Mouse (Mus musculus) mesoderm, embryonic 11.5 days (tissue): ENCODE data around the gene Glis1.

Source experiments
- DNase-seq: peaks from one replicate; pipeline ENCODE4 v3.0.0-alpha.2; 2012; ENCODE audit warnings: low read depth, low spot score

Gene Glis1

GRCm38 (mm10) chr4:107434356-107435237 lies at the start of gene Glis1:
Gene Glis1, plus strand, starts transcription at chr4:107434591.
- peak; percentile 77 for DNase-seq

GRCm38 (mm10) chr4:107387038-107387437 lies 47.4 kb upstream of the Glis1 start:
- no peak for DNase-seq

- no peak for DNase-seq
Observed at GRCm38 (mm10) chr4:107387465-107387864, 46.9 kb upstream of the Glis1 start.

- no peak for DNase-seq
Observed at GRCm38 (mm10) chr4:107388291-107388690, 46.1 kb upstream of the Glis1 start.

GRCm38 (mm10) chr4:107389345-107389744 lies 45.0 kb upstream of the Glis1 start:
- no peak for DNase-seq

- DNase-seq: no peak
Observed at GRCm38 (mm10) chr4:107393771-107394170, 40.6 kb upstream of the Glis1 start.

GRCm38 (mm10) chr4:107420202-107420601 lies 14.2 kb upstream of the Glis1 start:
- DNase-seq: no peak

GRCm38 (mm10) chr4:107421711-107422110 lies 12.7 kb upstream of the Glis1 start:
- DNase-seq: no peak

- DNase-seq: peak; percentile 61
Observed at GRCm38 (mm10) chr4:107422176-107422575, 12.2 kb upstream of the Glis1 start.

GRCm38 (mm10) chr4:107425616-107426015 lies 8.8 kb upstream of the Glis1 start:
- DNase-seq: no peak

- DNase-seq: no peak
Observed at GRCm38 (mm10) chr4:107426631-107427030, 7.8 kb upstream of the Glis1 start.

- no peak for DNase-seq
Observed at GRCm38 (mm10) chr4:107432717-107433116, 1.7 kb upstream of the Glis1 start.

GRCm38 (mm10) chr4:107433998-107434355 lies 414 bp upstream of the Glis1 start:
- DNase-seq: no peak

GRCm38 (mm10) chr4:107435238-107435946 lies 1.0 kb downstream of the Glis1 start:
- DNase-seq: no peak

GRCm38 (mm10) chr4:107436476-107436875 lies 2.1 kb downstream of the Glis1 start:
- DNase-seq: no peak

- no peak for DNase-seq
Observed at GRCm38 (mm10) chr4:107438741-107439140, 4.3 kb downstream of the Glis1 start.

GRCm38 (mm10) chr4:107440306-107440705 lies 5.9 kb downstream of the Glis1 start:
- DNase-seq: no peak

- no peak for DNase-seq
Observed at GRCm38 (mm10) chr4:107442288-107442687, 7.9 kb downstream of the Glis1 start.

- DNase-seq: peak; percentile 64
Observed at GRCm38 (mm10) chr4:107442891-107443483, 8.6 kb downstream of the Glis1 start.

- DNase-seq: no peak
Observed at GRCm38 (mm10) chr4:107443621-107444020, 9.2 kb downstream of the Glis1 start.

GRCm38 (mm10) chr4:107448481-107448880 lies 14.1 kb downstream of the Glis1 start:
- DNase-seq: no peak

- DNase-seq: no peak
Observed at GRCm38 (mm10) chr4:107449519-107449918, 15.1 kb downstream of the Glis1 start.
